Mouse (Mus musculus): ENCODE measurements around the gene Rsph3b. TPM values are rescaled to one million over a fixed set of nuclear protein-coding genes. Genes with fewer than 3 reads are reported as not detected.

The Rsph3b gene
- polyA plus RNA-seq, 1 experiment from 2014 or later, result 11.6 TPM

GRCm38 (mm10) chr17:6862040-6862780 is 86.3 kb downstream of the Rsph3b start:
- peak overlapping the region; percentile 33; the same call in 1 of the 2 replicates for H3K4me3 ChIP-seq (replicated peaks)
- H3K4me1 ChIP-seq (replicated peaks), result peaks cover 14% of the 10 kb centered on the region
- WGBS (ENCODE audit: insufficient replicate concordance), result 47% methylated on average over 12 of the region's 12 CpGs
- H3K4me2 ChIP-seq, result peak overlapping the region; percentile 61
- H3K27ac ChIP-seq (replicated peaks), result no peak overlapping the region
- no peak overlapping the region for H3K9ac ChIP-seq
- H3K27me3 ChIP-seq, result peaks cover 61% of the 10 kb centered on the region
- no peak for ATAC-seq (ENCODE audit: insufficient read depth)
- H3K9me3 ChIP-seq (replicated peaks), result no peaks in the 10 kb centered on the region
- H3K36me3 ChIP-seq (replicated peaks), result no peaks in the 10 kb centered on the region

- Histone ChIP-seq H3K9me3 (replicated peaks) (no peaks in the 10 kb centered on the region), H3K9ac (no peak overlapping the region), H3K36me3 (replicated peaks) (no peaks in the 10 kb centered on the region), H3K27me3 (peaks cover 61% of the 10 kb centered on the region), H3K4me3 (replicated peaks) (peak overlapping the region; percentile 33), H3K4me2 (peak overlapping the region; percentile 61), H3K4me1 (replicated peaks) (peaks cover 14% of the 10 kb centered on the region), H3K27ac (replicated peaks) (no peak overlapping the region)
- WGBS (ENCODE audit: insufficient replicate concordance), result 5% methylated on average over 28 of the region's 28 CpGs
- no peak for ATAC-seq (ENCODE audit: insufficient read depth)
Observed at GRCm38 (mm10) chr17:6861181-6862039, 87.1 kb downstream of the Rsph3b start.

GRCm38 (mm10) chr17:6860491-6860897 is 88.0 kb downstream of the Rsph3b start:
- Histone ChIP-seq H3K27me3 (peaks cover 56% of the 10 kb centered on the region), H3K9me3 (replicated peaks) (no peaks in the 10 kb centered on the region), H3K27ac (replicated peaks) (no peak overlapping the region), H3K4me2 (no peak overlapping the region), H3K4me3 (replicated peaks) (no peak overlapping the region), H3K36me3 (replicated peaks) (no peaks in the 10 kb centered on the region), H3K4me1 (replicated peaks) (peaks cover 14% of the 10 kb centered on the region), H3K9ac (no peak overlapping the region)
- no peak for ATAC-seq (ENCODE audit: insufficient read depth)
- WGBS (ENCODE audit: insufficient replicate concordance), result 45% methylated on average over 12 of the region's 12 CpGs

- Histone ChIP-seq H3K36me3 (replicated peaks) (no peaks in the 10 kb centered on the region), H3K4me1 (replicated peaks) (peaks cover 14% of the 10 kb centered on the region), H3K4me2 (no peak overlapping the region), H3K9ac (no peak overlapping the region), H3K27ac (replicated peaks) (no peak overlapping the region), H3K27me3 (peaks cover 54% of the 10 kb centered on the region), H3K9me3 (replicated peaks) (no peaks in the 10 kb centered on the region), H3K4me3 (replicated peaks) (no peak overlapping the region)
- 43% methylated on average over 4 of the region's 4 CpGs for WGBS (ENCODE audit: insufficient replicate concordance)
- no peak for ATAC-seq (ENCODE audit: insufficient read depth)
Observed at GRCm38 (mm10) chr17:6860067-6860466, 88.4 kb downstream of the Rsph3b start.

Small RNAs within 50 kb of the gene (microRNA-seq; reads per million reads assigned to microRNA genes)
- not detected for gene Mir692-1

Other genes starting within 250 kb of the Rsph3b start
- 48.3 and 49.4 TPM in 2 replicates for gene Ezr, start 165.9 kb downstream of the Rsph3b start, polyA plus RNA-seq (2015; fragmentation: Nextera tagmentation; extraction: Ambion mirVana)
- 13.1 and 13.5 TPM in 2 replicates for gene Tagap1, start 12.5 kb upstream of the Rsph3b start, polyA plus RNA-seq (2015; fragmentation: Nextera tagmentation; extraction: Ambion mirVana)
- gene Rnaset2b, start 22.0 kb upstream of the Rsph3b start, polyA plus RNA-seq (2015; fragmentation: Nextera tagmentation; extraction: Ambion mirVana), result 131 and 133 TPM in 2 replicates
- 0.07 TPM in 1 of 2 replicates, not detected in the other for gene Gm49721, start 30.2 kb upstream of the Rsph3b start, polyA plus RNA-seq (2015; fragmentation: Nextera tagmentation; extraction: Ambion mirVana)
- 0.20 TPM in 1 of 2 replicates, not detected in the other for gene Gm1604a, start 76.9 kb upstream of the Rsph3b start, polyA plus RNA-seq (2015; fragmentation: Nextera tagmentation; extraction: Ambion mirVana)
- gene Rps6ka2, start 221.4 kb upstream of the Rsph3b start, polyA plus RNA-seq (2015; fragmentation: Nextera tagmentation; extraction: Ambion mirVana), result 1.1 and 1.3 TPM in 2 replicates